Mouse (Mus musculus) kidney, embryonic 14.5 days (tissue): ENCODE measurements around the gene Gnb1l. TPM values are rescaled to one million over a fixed set of nuclear protein-coding genes. Genes with fewer than 3 reads are reported as not detected.
A peak's percentile ranks its signal among the peaks of the same experiment; 100 is the strongest.

Source experiments
- ATAC-seq: fragments of 200-750 bp; cut with Nextera tagmentation; 2 replicates; pipeline ENCODE4 v1.8.0; 2017; ENCODE audit warnings: moderate number of reproducible peaks, mild to moderate bottlenecking, moderate TSS enrichment, moderate library complexity; ENCODE audit not compliant: low FRiP score, low TSS enrichment
- H3K27ac ChIP-seq: fragments of 300-500 bp; sonication (generic); 2 replicates; pipeline ENCODE4 v1.5.1; 2014; ENCODE audit warnings: low read depth, mild to moderate bottlenecking, low read length, moderate library complexity, mixed read lengths
- H3K27me3 ChIP-seq: fragments of 300-500 bp; sonication (generic); 2 replicates; pipeline ENCODE4 v1.6.1; 2014; ENCODE audit warnings: mild to moderate bottlenecking, low read length; ENCODE audit not compliant: control insufficient read depth, insufficient read depth
- H3K36me3 ChIP-seq: fragments of 300-500 bp; sonication (generic); 2 replicates; pipeline ENCODE4 v1.6.1; 2014; ENCODE audit warnings: low read length, mixed read lengths; ENCODE audit not compliant: control insufficient read depth, insufficient read depth
- H3K4me1 ChIP-seq: fragments of 300-500 bp; sonication (generic); 2 replicates; pipeline ENCODE4 v1.6.1; 2014; ENCODE audit warnings: low read length, mixed read lengths; ENCODE audit not compliant: control insufficient read depth, insufficient read depth
- H3K4me2 ChIP-seq: fragments of 300-500 bp; sonication (generic); replicated peaks from 2 replicates; pipeline ENCODE4 v1.6.1; 2014; ENCODE audit warnings: low read depth, mild to moderate bottlenecking, low read length
- H3K4me3 ChIP-seq: fragments of 300-500 bp; sonication (generic); 2 replicates; pipeline ENCODE4 v1.5.1; 2014; ENCODE audit warnings: mild to moderate bottlenecking, low read length
- H3K9ac ChIP-seq: fragments of 300-500 bp; sonication (generic); 2 replicates; pipeline ENCODE4 v1.6.1; 2014; ENCODE audit warnings: low read depth, mild to moderate bottlenecking, low read length, moderate library complexity
- H3K9me3 ChIP-seq: fragments of 300-500 bp; sonication (generic); 2 replicates; pipeline ENCODE4 v1.6.1; 2016; ENCODE audit warnings: low read length; ENCODE audit not compliant: control insufficient read depth
- WGBS: fragments of 180-500 bp; shearing (Covaris S2); extraction: QIAGEN DNeasy Blood & Tissue Kit; methylation state at CpG from one replicate; pipeline ENCODE4 v1.1.7; 2014; 5-methylcytosine and 5-hydroxymethylcytosine counted together
- polyA plus RNA-seq: library from polyadenylated mRNA; unstranded; fragments of >200 nt; fragmentation: Nextera tagmentation; extraction: Ambion mirVana; gene quantifications from 2 replicates; pipeline ENCODE4 v1.2.1, GENCODE M21; 2014

Gene Gnb1l
- polyA plus RNA-seq, result 16.3 and 18.0 TPM in 2 replicates

- no peaks in the 10 kb centered on the region for H3K27me3 ChIP-seq
- H3K4me3 ChIP-seq, result peak within 1 kb of the TSS; percentile 74
- H3K4me1 ChIP-seq, result 0 out of 2 replicates have a peak, but pooled peaks cover 15% of the 10 kb centered on the region
- H3K9ac ChIP-seq, result peak within 1 kb of the TSS; percentile 68
- H3K27ac ChIP-seq, result peak within 1 kb of the TSS; percentile 78
- peak; percentile 96 for ATAC-seq
- no peaks in the 10 kb centered on the region for H3K9me3 ChIP-seq
- under 1% methylated on average over 51 of the region's 51 CpGs for WGBS
- H3K4me2 ChIP-seq, result peak within 1 kb of the TSS; percentile 77
- peaks cover 17% of the 10 kb centered on the region for H3K36me3 ChIP-seq
Observed at GRCm38 (mm10) chr16:18498558-18498990, at the start of gene Gnb1l, which contains the start of gene Rtl10. Gene Gnb1l (plus strand): TSS chr16:18498713. Gene Rtl10 (plus strand): TSS chr16:18498901.

GRCm38 (mm10) chr16:18449005-18449404 lies 49.5 kb upstream of the Gnb1l start:
- Histone ChIP-seq H3K4me2 (no peak overlapping the region), H3K27ac (no peak overlapping the region), H3K36me3 (no peaks in the 10 kb centered on the region), H3K9ac (no peak overlapping the region), H3K9me3 (no peaks in the 10 kb centered on the region), H3K4me3 (no peak overlapping the region), H3K27me3 (no peaks in the 10 kb centered on the region), H3K4me1 (peaks cover 30% of the 10 kb centered on the region)
- 97% methylated on average over 4 of the region's 4 CpGs for WGBS
- ATAC-seq, result no peak

GRCm38 (mm10) chr16:18451486-18452181 lies 46.9 kb upstream of the Gnb1l start:
- WGBS, result 42% methylated on average over 9 of the region's 9 CpGs
- Histone ChIP-seq H3K4me3 (no peak overlapping the region), H3K27ac (no peak overlapping the region)

GRCm38 (mm10) chr16:18452361-18452862 lies 46.1 kb upstream of the Gnb1l start:
- ATAC-seq, result no peak
- no peaks in the 10 kb centered on the region for H3K9me3 ChIP-seq
- 88% methylated on average over 8 of the region's 8 CpGs for WGBS
- H3K4me3 ChIP-seq, result no peak overlapping the region
- H3K9ac ChIP-seq, result no peak overlapping the region
- peaks cover 7% of the 10 kb centered on the region; the same call in 1 of the 2 replicates for H3K36me3 ChIP-seq
- peaks cover 28% of the 10 kb centered on the region for H3K4me1 ChIP-seq
- H3K4me2 ChIP-seq, result no peak overlapping the region
- no peak overlapping the region for H3K27ac ChIP-seq
- no peaks in the 10 kb centered on the region for H3K27me3 ChIP-seq

More at GRCm38 (mm10) chr16:18451486-18452181, 46.9 kb upstream of the Gnb1l start:
- H3K27me3 ChIP-seq, result no peaks in the 10 kb centered on the region
- peaks cover 1% of the 10 kb centered on the region; the same call in 1 of the 2 replicates for H3K36me3 ChIP-seq
- peak; percentile 67 for ATAC-seq
- no peak overlapping the region for H3K9ac ChIP-seq
- peaks cover 30% of the 10 kb centered on the region for H3K4me1 ChIP-seq
- no peaks in the 10 kb centered on the region for H3K9me3 ChIP-seq
- H3K4me2 ChIP-seq, result no peak overlapping the region

- Histone ChIP-seq H3K27ac (no peak overlapping the region), H3K9me3 (no peaks in the 10 kb centered on the region), H3K4me3 (no peak overlapping the region), H3K4me1 (peaks cover 17% of the 10 kb centered on the region), H3K36me3 (peaks cover 7% of the 10 kb centered on the region; the same call in 1 of the 2 replicates), H3K4me2 (no peak overlapping the region), H3K27me3 (no peaks in the 10 kb centered on the region; the same call in 1 of the 2 replicates), H3K9ac (no peak overlapping the region)
- no peak for ATAC-seq
- WGBS, result 21% methylated on average over 5 of the region's 5 CpGs
Observed at GRCm38 (mm10) chr16:18453846-18454245, 44.7 kb upstream of the Gnb1l start.

- no peak for ATAC-seq
- no peak overlapping the region for H3K4me2 ChIP-seq
- no peak overlapping the region for H3K9ac ChIP-seq
- no peak overlapping the region for H3K27ac ChIP-seq
- no peaks in the 10 kb centered on the region for H3K9me3 ChIP-seq
- peaks cover 31% of the 10 kb centered on the region for H3K4me1 ChIP-seq
- H3K27me3 ChIP-seq, result peaks cover 1% of the 10 kb centered on the region; the same call in 1 of the 2 replicates
- peaks cover 7% of the 10 kb centered on the region; the same call in 1 of the 2 replicates for H3K36me3 ChIP-seq
- no peak overlapping the region for H3K4me3 ChIP-seq
- 92% methylated on average over 6 of the region's 6 CpGs for WGBS
Observed at GRCm38 (mm10) chr16:18455407-18455806, 43.1 kb upstream of the Gnb1l start.

GRCm38 (mm10) chr16:18458661-18459060 lies 39.9 kb upstream of the Gnb1l start:
- H3K4me3 ChIP-seq, result no peak overlapping the region
- no peak overlapping the region for H3K27ac ChIP-seq
- peaks cover 4% of the 10 kb centered on the region; the same call in 1 of the 2 replicates for H3K27me3 ChIP-seq
- no peak overlapping the region; the same call in 1 of the 2 replicates for H3K9ac ChIP-seq
- H3K9me3 ChIP-seq, result no peaks in the 10 kb centered on the region
- H3K36me3 ChIP-seq, result peaks cover 7% of the 10 kb centered on the region; the same call in 1 of the 2 replicates
- H3K4me1 ChIP-seq, result peaks cover 17% of the 10 kb centered on the region
- no peak for ATAC-seq
- no peak overlapping the region for H3K4me2 ChIP-seq

- H3K4me2 ChIP-seq, result peak overlapping the region; percentile 0; the same call in 1 of the 2 replicates
- H3K27me3 ChIP-seq, result peaks cover 4% of the 10 kb centered on the region; the same call in 1 of the 2 replicates
- H3K9ac ChIP-seq, result no peak overlapping the region
- peaks cover 17% of the 10 kb centered on the region for H3K4me1 ChIP-seq
- H3K9me3 ChIP-seq, result no peaks in the 10 kb centered on the region
- no peak overlapping the region for H3K27ac ChIP-seq
- ATAC-seq, result peak; percentile 28; the same call in 1 of the 2 replicates
- WGBS, result 13% methylated on average over 12 of the region's 12 CpGs
- H3K36me3 ChIP-seq, result peaks cover 7% of the 10 kb centered on the region; the same call in 1 of the 2 replicates
- H3K4me3 ChIP-seq, result no peak overlapping the region
Observed at GRCm38 (mm10) chr16:18459335-18459954, 39.1 kb upstream of the Gnb1l start.
